Mouse (Mus musculus) cerebellum, adult 9-11 months (tissue): Measurements from ENCODE around the gene Fkbp1b.
A peak's percentile ranks its signal among the peaks of the same experiment; 100 is the strongest.
"Not testable (repeated sequence)": the region's sequence is repeated elsewhere in the genome, so short reads cannot be mapped to it uniquely, and the experiment has no call there.

Source experiments
- DNase-seq: peaks from one replicate; pipeline ENCODE4 v3.0.0; 2022

The Fkbp1b gene

DNA sequence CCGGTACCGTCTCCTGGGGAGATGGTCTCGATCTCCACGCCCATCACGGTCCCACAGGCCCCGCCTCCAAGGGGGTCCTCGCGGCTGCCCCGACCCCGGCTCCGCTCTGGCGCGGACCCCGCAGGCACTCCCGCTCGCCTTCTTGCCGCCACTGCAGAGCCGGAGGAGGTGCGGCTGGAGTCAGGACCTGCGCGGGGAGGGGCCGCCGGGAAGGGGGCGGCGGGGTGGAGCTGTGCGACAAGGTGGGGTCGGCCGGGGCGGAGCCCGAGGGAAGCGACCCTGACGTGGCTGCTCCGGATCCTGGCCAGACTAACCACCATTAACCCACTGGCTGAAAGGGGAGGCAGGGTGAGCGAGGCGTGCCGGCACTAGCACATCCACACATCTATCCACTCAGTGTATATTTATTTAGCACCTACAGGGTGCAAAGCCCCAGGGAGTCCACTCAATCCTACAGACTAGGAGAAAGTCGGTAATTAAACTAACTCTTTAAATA is at the start of gene Fkbp1b:
Fkbp1b (minus strand) TSS at position 200 of the 496 bp plus-strand sequence.
- DNase-seq: peak; percentile 74

DNA sequence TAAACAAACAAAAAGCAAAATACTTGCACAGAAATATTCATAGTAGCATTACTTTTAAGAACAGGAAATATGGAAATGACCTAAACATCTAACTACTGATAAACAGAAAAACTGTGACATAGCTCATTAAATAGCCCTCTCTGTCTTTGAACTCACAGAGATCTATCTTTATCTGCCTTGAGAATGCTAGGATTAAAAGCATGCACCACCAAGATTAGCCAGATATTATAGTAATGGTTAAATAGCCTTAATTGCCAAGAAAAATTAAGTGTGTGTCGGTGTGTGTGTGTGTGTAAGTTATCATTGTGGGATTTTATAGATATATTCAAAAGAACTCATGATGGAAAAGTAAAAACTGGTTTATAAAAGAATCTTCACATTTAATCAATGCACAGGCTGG is 48.5 kb upstream of the Fkbp1b start:
- DNase-seq: no peak

- DNase-seq: no peak
Measured at GRCm38 (mm10) chr12:4889251-4889650, 47.9 kb upstream of the Fkbp1b start.

- no peak for DNase-seq
Measured at GRCm38 (mm10) chr12:4888739-4889138, 47.3 kb upstream of the Fkbp1b start.

GRCm38 (mm10) chr12:4886581-4886980 is 45.2 kb upstream of the Fkbp1b start:
- not testable (repeated sequence) for DNase-seq

GRCm38 (mm10) chr12:4885062-4885461 is 43.7 kb upstream of the Fkbp1b start:
- DNase-seq: no peak

- DNase-seq: no peak
Measured at GRCm38 (mm10) chr12:4882086-4882485, 40.7 kb upstream of the Fkbp1b start.

GRCm38 (mm10) chr12:4879048-4879447 is 37.7 kb upstream of the Fkbp1b start:
- no peak for DNase-seq

DNA sequence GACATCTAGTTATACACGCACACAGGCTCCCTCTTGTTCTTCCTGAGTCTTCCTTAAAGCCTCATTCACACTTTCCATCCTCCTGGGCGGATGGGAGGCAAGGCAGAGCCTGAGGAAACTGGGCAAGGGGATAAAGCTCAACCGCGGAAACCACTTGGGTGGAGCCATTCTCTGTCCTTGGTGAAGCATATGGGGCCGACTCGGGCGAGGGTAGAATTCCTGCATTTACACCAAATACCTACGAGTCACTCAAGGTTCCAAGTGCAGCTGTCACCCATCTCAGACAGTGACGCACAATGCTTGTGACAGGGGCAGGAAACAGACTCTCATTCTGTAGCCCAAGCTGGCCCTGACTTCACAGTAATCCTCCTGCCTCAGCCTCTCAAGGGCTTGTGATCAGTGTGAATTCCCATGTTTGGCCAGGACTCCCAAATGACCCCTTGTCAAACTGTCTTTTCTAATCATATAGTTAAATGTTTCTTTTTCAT is 36.9 kb upstream of the Fkbp1b start:
- no peak for DNase-seq

DNA sequence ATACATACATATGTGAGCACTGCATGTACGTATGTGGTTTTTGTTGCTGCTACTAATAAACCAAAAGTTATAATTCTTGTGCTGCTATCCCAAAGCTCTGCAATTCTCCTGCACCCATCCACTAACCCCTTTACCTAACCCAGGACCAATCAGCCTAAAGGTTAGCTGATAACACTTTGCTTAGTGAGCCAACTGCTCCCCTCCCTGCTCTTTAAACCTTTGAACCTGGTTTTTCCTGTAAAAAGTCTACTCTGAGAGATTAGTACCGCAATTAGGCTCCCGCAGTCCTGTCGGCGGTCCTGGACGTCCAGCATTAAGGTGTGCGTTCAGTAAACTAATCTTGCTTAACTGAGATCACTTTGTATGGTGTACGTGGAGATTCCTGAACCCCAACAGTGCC is 34.2 kb upstream of the Fkbp1b start:
- DNase-seq: no peak

GRCm38 (mm10) chr12:4874161-4874927 is 33.0 kb upstream of the Fkbp1b start, which contains the start of gene Mfsd2b:
TSS of gene Mfsd2b (minus strand) at chr12:4874359.
- peak; percentile 47 for DNase-seq

DNA sequence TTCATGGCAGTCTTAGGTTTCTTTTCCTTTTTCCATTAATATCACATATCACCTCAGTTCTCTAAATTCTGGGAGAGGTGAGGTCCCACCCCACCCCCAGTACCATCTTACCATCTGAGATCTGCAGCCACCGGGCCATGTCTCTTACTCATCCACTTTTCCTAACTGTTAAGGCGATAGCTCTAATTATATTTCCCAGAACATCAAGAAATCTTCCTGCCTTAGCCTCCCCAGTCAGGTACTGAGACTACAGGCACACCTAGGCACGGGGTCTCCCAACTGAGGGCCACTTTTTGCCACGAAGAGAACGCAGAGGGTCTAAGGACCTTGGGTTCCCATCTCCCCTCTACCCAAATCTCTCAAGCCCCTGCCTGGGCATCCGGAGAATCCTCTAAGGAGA is 32.1 kb upstream of the Fkbp1b start:
- DNase-seq: no peak

DNA sequence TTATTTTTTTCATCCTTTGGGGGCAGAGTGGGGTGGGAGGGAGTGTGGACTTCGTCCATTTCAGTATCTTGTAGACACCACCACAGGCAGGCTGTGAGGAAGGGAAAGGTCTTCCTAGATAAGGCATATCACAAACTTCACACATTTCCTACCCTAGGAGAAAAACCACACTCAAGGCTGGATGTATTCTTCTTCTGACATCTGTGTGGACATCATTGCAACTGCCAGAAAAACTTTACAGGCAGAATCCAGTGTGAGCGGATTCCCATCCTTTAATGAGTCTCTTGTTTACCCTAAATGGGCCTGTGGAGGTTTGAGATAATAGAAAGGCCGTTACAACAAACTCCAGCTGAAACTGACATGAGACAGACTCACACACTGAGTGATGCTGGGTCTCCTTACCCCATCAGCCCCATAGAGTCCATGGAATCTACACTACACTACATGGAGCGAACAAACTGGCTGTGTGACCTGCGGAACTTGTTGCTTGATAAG is 31.6 kb upstream of the Fkbp1b start:
- no peak for DNase-seq

- DNase-seq: no peak
Measured at GRCm38 (mm10) chr12:4872273-4872672, 30.9 kb upstream of the Fkbp1b start.

DNA sequence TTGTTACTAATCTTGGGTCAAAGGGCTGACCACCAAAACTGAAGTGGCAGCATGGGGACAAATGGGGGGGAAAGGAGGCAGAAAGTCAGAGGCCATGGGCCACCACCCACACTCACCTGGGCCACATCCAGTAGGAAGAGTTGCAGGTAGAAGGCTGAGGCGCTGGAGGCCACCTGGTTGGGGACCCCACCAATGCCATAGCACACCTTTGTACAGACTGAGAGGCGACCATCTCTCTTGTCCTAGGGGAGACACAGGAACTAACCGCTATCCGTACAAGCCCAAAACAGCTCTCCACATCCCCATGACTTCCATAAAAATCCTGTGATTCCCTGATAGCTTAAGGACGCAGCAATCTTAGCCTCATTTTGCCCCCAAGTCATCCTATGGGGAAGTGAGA is 29.9 kb upstream of the Fkbp1b start:
- no peak for DNase-seq

- no peak for DNase-seq
Measured at GRCm38 (mm10) chr12:4868924-4869323, 27.5 kb upstream of the Fkbp1b start.

DNA sequence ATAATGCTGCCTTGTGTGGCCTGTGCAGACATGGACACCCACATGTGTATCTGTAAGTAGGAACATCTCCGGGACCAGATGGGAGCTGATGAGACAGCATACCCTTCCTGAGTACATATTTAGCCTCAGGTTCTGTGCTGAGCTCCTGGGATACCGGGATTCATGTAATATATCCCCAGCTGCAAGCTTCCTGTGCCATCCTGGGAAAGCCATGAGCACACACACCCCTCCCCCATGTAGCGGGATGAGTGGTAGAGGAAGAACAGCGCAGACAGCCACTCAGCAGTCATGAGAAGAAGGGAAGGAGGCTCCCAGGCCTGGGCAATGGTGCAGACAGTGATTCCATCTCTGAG is 22.9 kb upstream of the Fkbp1b start:
- DNase-seq: no peak

DNA sequence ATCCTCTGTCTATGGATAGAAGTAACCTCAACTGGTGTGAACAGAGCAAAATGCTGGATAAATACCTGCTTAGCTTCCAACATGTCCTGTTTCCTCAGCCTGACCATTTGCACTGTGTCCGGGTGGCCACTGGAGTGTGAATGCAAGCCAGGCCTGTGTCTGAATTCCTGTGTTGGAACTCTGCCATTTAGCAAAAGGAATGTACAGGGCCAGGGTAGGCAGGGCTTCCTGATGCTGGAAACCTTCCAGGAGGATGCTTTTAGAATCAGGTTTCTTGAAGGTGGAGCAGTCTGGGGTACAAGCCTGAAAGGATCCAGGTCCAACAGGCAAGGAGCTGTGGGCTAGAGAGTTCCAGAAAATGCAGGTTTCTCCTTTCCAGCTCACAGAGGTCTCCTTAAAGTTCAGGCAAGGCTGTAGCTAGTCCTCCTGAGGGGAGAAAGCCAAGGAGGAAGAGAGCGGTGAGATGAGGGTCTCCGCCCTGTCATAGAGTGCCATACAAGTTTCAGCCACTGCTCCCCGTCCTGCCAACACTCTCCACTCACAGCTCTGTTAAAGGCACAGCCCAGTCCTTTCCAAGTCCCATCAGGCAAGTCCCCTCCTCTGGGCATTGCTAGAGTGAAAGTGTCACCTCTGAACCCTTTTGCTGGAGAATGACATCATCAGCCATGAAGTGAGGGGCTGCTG is 22.4 kb upstream of the Fkbp1b start:
- peak; percentile 59 for DNase-seq

GRCm38 (mm10) chr12:4862672-4863071 is 21.3 kb upstream of the Fkbp1b start:
- no peak for DNase-seq

DNA sequence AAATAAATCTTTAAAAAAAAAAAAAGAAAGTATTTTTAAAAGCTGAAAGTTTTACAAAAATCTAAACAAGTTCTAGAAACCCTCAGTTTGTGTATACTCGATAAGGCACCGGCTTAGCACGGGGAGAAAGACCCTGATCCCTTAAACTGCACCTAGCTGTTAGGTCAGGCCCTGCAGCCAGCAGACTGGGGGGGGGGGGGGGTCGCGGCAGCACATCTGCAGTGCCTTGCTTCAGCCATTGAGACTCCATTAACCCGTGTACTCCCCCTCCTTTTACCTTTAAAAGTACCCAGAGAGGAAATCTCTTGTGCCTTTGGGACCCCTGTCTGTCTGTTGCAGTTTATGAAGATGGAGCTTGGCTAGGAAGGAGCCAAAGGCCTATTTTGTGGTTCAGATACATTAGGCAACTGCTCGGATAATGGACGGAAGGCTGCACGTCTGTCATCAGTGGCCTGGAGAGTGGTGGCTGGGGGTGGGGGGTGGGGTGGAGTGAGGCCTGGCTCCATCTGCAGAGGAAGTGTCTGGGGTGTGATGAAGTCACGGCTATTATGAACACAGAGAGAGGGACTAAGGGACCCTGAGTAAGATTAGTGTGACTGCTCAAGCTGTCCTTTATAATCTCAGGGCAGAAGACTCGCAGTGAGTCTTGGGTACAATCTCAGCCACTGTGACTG is 18.0 kb upstream of the Fkbp1b start:
- DNase-seq: no peak

GRCm38 (mm10) chr12:4856834-4857233 is 15.4 kb upstream of the Fkbp1b start:
- no peak for DNase-seq

DNA sequence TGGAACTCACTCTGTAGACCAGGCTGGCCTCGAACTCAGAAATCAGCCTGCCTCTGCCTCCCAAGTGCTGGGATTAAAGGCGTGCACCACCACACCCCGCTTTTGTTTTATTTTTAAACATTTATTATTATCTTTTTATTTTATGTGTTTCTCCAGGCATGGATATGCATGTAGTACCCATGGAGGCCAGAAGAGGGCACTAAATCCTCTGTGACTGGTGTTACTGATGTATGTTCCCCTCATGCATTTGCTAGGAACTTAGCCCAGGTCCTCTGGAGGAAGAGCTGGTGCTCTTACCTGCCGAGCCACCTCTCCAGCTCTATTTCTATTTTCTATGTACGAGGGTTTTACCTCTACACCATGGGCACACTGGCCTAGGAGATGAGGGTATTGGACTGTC is 14.8 kb upstream of the Fkbp1b start:
- DNase-seq: no peak

GRCm38 (mm10) chr12:4843741-4844140 is 2.4 kb upstream of the Fkbp1b start:
- peak; percentile 39 for DNase-seq
